Mouse (Mus musculus): ENCODE data around the gene Avpr2.

Avpr2 gene

DNA sequence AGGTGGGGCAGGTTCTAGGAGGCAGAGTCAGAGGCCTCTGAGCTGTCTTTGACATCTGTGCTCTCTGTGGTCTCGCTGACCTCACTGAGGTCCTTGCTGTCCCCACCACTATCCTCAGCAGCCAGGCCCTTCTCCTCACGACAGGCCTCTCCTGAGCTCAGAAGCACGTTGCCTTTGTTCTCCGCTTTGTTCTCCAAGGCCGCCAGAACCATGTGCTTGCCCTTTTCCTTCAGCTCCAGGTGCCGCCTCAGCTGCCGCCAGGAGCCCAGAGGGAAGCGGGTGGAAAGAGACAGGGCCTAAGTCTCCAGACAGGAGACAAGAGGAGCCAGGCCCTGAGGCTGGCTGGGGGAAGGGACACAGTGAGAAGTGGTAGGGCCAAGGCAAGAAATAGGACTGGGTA, 25.0 kb downstream of the Avpr2 start:
- DNase-seq (ENCODE audit: low read depth) = no peak

DNA sequence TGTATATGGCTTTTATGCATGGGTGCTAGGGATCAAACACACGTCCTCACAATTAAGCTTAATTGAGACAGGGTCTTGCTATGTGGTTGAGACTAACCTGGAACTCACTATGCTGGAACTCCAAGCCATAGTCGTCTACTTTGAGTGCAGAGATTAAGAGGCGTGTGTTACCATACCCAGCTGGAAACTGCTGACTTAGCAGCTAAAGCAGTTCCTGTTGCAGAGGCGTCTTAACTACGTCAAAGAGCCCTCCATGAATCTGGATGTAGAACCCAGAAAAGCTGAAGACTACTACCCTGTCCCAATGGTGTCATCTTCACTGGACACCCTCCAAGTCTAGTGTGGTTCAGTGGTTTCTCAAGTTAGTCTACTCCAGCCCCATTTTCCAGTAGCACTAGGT, 26.7 kb downstream of the Avpr2 start:
- DNase-seq (ENCODE audit: low read depth) = peak; percentile 57

GRCm38 (mm10) chrX:73921285-73921822, 29.5 kb downstream of the Avpr2 start:
- no peak for DNase-seq (ENCODE audit: low read depth)

DNA sequence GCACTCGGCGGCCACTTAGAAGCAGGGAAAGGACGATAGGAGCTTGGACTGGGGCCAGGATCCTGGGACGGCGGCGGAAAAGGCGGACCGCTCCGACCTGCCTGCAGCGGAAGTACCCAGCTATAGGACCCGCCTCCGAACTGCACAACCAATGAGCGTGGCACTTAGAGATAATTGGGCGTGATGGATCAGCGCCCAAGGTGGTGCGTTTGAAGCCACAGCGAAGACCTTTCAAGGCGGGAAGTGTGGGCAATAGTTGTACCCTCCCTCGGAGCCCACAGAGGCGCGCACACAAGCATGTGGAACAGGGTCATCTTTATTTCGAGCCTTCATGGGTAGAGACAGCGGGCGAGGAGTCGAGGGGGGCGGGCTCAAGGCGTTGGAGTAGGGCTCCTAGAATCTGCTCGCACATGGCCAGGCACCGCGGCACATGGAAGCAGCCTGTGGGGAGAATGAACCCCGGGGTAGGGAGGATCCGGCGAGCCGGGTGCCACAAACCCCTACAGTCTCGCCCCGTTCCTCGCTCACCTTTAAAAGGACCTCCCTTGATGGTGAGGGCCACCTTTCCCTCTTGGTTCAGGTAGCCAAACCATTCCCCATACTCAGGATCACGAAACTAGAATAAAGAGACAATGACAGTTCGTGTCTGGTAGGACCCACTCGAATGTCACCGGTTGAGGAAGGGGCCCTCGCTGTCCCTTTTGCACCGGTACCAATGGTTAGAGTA, 30.1 kb downstream of the Avpr2 start, which contains the start of the genes Arhgap4 and Naa10:
Gene Arhgap4, minus strand, starts transcription at position 48 of the 727 bp plus-strand sequence.
Gene Naa10, minus strand, starts transcription at position 122 of the 727 bp plus-strand sequence.
- DNase-seq (ENCODE audit: low read depth) = peak; percentile 89

DNA sequence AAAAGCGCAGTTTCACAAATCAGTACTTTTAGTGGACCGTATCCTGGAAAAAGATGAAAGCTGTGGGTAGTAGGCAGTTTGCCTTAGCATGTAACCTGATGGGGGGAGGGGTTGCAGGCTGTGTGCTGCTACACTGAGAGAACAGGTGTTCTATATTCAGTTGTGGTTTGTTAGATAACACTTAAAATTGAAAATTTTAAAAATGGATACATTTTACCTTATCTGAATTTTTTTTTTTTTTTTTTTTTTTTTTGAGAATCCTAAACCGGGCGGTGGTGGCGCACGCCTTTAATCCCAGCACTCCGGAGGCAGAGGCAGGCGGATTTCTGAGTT, 30.6 kb downstream of the Avpr2 start:
- DNase-seq (ENCODE audit: low read depth) = no peak

DNA sequence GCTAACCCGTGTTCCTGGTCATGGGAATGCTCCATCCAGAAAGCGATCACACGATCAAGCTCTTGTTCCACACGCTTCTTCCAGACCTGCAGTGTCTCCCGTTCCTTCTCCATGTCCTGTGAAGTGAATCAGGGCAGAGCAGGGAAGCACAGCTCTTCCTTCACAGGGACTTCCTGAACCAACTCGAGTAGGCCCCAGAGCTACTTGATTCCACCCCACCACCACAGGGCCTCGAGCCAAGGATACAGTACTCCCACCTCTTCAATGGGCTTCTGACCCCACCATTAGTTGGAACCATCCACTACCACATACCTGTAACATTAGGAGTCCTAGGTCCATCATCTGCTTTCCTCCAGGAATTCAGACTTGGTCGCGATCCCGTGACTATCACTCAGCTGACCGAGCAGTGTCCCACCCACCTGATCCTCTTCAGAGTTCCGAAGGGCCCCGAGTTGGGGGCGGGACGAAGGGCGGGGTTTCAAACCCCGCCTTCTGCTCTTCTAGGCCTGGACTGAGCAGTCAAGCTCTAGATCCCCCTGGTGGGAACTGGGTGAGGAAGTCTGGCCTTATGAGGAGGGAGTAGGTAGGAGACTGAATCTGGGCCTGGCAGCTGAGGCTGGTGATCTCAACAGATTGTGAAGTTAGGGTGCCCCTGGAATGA, 38.6 kb downstream of the Avpr2 start, which contains the start of gene Renbp:
Gene Renbp, minus strand, starts transcription at position 449 of the 661 bp plus-strand sequence.
- peak; percentile 71 for DNase-seq (ENCODE audit: low read depth)

DNA sequence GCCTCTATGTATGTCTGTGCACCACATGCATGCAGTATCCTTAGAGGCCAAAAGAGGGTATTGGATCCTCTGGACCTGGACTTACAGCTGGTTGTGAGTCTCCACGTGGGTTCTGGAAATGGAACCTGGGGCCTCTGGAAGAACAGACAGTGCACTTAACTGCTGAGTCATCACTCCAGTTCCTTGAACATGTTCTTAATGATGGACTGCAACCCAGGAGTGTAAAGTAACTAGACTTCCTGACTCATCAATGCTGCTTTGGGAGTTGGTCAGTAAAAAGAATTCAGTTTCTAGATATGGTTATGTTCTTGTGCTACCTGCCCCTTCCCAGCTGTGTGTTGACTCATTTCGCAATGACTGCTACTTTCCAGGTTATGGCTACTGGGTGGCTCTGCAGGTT, 40.0 kb downstream of the Avpr2 start:
- no peak for DNase-seq (ENCODE audit: low read depth)

DNA sequence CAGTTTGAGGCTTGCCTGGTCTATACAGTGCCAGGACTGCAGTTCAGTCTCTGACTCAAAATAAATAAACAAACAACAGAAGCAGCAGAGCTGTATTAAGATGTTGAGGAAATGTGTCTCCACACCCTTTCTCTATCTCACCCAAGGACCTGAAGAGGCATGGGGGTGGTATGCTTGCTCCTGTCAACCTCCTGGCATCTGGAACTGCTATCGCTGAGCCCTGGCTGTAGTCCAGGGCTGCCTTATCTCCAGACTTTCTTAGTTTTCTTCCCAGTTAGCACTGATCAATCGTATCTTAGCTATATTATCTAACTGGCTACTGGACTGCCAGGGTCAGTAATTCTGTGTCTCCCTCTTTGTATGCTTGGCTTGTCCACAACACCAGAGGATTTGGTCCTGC, 50.0 kb downstream of the Avpr2 start:
- no peak for DNase-seq (ENCODE audit: low read depth)

DNA sequence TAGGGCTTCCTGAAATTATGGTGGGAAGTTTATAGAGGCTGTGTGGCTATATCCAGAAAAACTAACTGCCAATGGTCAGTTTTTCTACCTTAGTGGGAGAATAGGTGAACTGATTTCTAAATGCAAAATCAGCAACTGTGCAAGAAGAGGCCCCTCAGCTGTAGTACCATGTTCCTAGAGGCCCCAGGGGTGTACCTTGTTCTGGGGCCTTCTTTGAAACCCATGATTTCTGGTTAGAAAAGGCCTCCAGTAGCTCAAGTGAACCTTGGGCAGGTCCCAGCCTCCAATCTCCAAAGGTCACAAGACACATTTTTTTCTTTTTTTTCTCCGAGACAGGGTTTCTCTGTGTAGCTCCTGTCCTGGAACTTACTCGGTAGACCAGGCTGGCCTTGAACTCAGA, 50.4 kb downstream of the Avpr2 start:
- no peak for DNase-seq (ENCODE audit: low read depth)

All from induced T-regulatory cell, adult 2 months (primary cell).